Mouse (Mus musculus) liver, adult 2 months (tissue): Measurements from ENCODE around the gene Wsb2. TPM values are rescaled to one million over a fixed set of nuclear protein-coding genes. Genes with fewer than 3 reads are reported as not detected.

Source experiments
- DNase-seq: peaks from one replicate; pipeline ENCODE4 v3.0.0-alpha.2; 2011; ENCODE audit warnings: low read depth, low spot score; ENCODE audit errors: extremely low read depth
- H3K27ac ChIP-seq: fragments of 200-500 bp; replicated peaks from 2 replicates; pipeline ENCODE4 v1.5.1; 2012; ENCODE audit warnings: low read depth, mild to moderate bottlenecking, control low read depth, inconsistent platforms, low read length; ENCODE audit not compliant: insufficient read depth
- H3K27me3 ChIP-seq: fragments of 200-500 bp; 2 replicates; pipeline ENCODE4 v1.6.1; 2012; ENCODE audit warnings: mild to moderate bottlenecking, moderate library complexity, low read length, inconsistent platforms; ENCODE audit not compliant: control insufficient read depth, insufficient read depth
- H3K36me3 ChIP-seq: fragments of 200-500 bp; 2 replicates; pipeline ENCODE4 v1.6.1; 2012; ENCODE audit warnings: low read length, inconsistent platforms; ENCODE audit not compliant: control insufficient read depth, insufficient read depth
- H3K4me1 ChIP-seq: fragments of 200-500 bp; 2 replicates; pipeline ENCODE4 v1.6.1; 2011; ENCODE audit warnings: low read length; ENCODE audit not compliant: control insufficient read depth, insufficient read depth
- H3K4me3 ChIP-seq: fragments of 200-500 bp; 2 replicates; pipeline ENCODE4 v1.5.1; 2011; ENCODE audit warnings: low read depth, mild to moderate bottlenecking, control low read depth, low read length, moderate library complexity; ENCODE audit not compliant: insufficient read depth
- H3K79me2 ChIP-seq: fragments of 200-500 bp; 2 replicates; pipeline ENCODE4 v1.6.1; 2012; ENCODE audit warnings: inconsistent platforms, mild to moderate bottlenecking, low read length, moderate library complexity; ENCODE audit not compliant: control insufficient read depth, insufficient read depth
- H3K9ac ChIP-seq: fragments of 200-500 bp; 2 replicates; pipeline ENCODE4 v1.6.1; 2012; ENCODE audit warnings: low read depth, mild to moderate bottlenecking, control low read depth, inconsistent platforms, low read length
- CTCF ChIP-seq: fragments of 200-500 bp; IDR thresholded peaks from 2 replicates; pipeline ENCODE4 v1.5.1; 2011; ENCODE audit warnings: low read depth, low read length, control low read depth
- POLR2A ChIP-seq: fragments of 200-500 bp; IDR thresholded peaks from 2 replicates; pipeline ENCODE4 v1.6.1; 2011; ENCODE audit warnings: low read length, control low read depth; ENCODE audit not compliant: insufficient read depth; ENCODE audit errors: extremely low read depth
- WGBS: fragments of 180-500 bp; shearing (Covaris S2); methylation state at CpG from one replicate; pipeline ENCODE4 v1.1.7; 2018; 5-methylcytosine and 5-hydroxymethylcytosine counted together
- polyA plus RNA-seq: library from polyadenylated mRNA; depleted of rRNA; stranded (reverse); fragments of >200 nt; gene quantifications from 2 replicates; pipeline ENCODE4 v1.2.3, GENCODE M21; 2012
- total RNA-seq: library from RNA; depleted of rRNA; stranded (reverse); fragments of >200 nt; gene quantifications from 2 replicates; pipeline ENCODE4 v1.2.3, GENCODE M21; 2014

The Wsb2 gene
- total and polyA plus RNA-seq, 2 experiments = 27.9 to 87.9 TPM

GRCm38 (mm10) chr5:117380199-117380598, 23.1 kb downstream of the Wsb2 start:
- WGBS = 32% methylated on average over 4 of the region's 4 CpGs
- no peak for TF ChIP-seq POLR2A
- no peak for TF ChIP-seq CTCF
- H3K79me2 ChIP-seq = no peaks in the 10 kb centered on the region

GRCm38 (mm10) chr5:117381785-117382184, 24.7 kb downstream of the Wsb2 start:
- WGBS = 94% methylated on average over 7 of the region's 7 CpGs
- Histone ChIP-seq H3K36me3 (peaks cover 9% of the 10 kb centered on the region), H3K27me3 (no peaks in the 10 kb centered on the region), H3K4me1 (peaks cover 10% of the 10 kb centered on the region), H3K4me3 (no peak overlapping the region), H3K79me2 (no peaks in the 10 kb centered on the region), H3K9ac (no peak overlapping the region), H3K27ac (no peak overlapping the region)
- DNase-seq = no peak
- TF ChIP-seq CTCF (peak; percentile 23; the same call in 1 of the 2 replicates), POLR2A (no peak)

More at GRCm38 (mm10) chr5:117380199-117380598, 23.1 kb downstream of the Wsb2 start:
- Histone ChIP-seq H3K4me3 (no peak overlapping the region), H3K4me1 (peaks cover 12% of the 10 kb centered on the region), H3K9ac (no peak overlapping the region), H3K27ac (peak overlapping the region; percentile 31), H3K27me3 (no peaks in the 10 kb centered on the region), H3K36me3 (peaks cover 21% of the 10 kb centered on the region)
- DNase-seq = peak; percentile 88

- 87% methylated on average over 12 of the region's 12 CpGs for WGBS
- Histone ChIP-seq H3K27me3 (no peaks in the 10 kb centered on the region), H3K79me2 (no peaks in the 10 kb centered on the region), H3K36me3 (peaks cover 4% of the 10 kb centered on the region; the same call in 1 of the 2 replicates), H3K4me1 (peaks cover 10% of the 10 kb centered on the region), H3K9ac (no peak overlapping the region), H3K4me3 (no peak overlapping the region), H3K27ac (no peak overlapping the region)
- DNase-seq = no peak
- TF ChIP-seq POLR2A (no peak), CTCF (no peak)
Observed at GRCm38 (mm10) chr5:117383198-117383597, 26.1 kb downstream of the Wsb2 start.

- 10% methylated on average over 16 of the region's 16 CpGs for WGBS
Observed at GRCm38 (mm10) chr5:117388296-117388751, 31.2 kb downstream of the Wsb2 start.

GRCm38 (mm10) chr5:117388877-117389276, 31.8 kb downstream of the Wsb2 start, which contains the start of gene Rfc5:
Gene Rfc5, minus strand, starts transcription at chr5:117389047.
- Histone ChIP-seq H3K79me2 (no peaks in the 10 kb centered on the region), H3K27me3 (no peaks in the 10 kb centered on the region), H3K9ac (peak within 1 kb of the TSS; percentile 73), H3K36me3 (no peaks in the 10 kb centered on the region), H3K4me3 (peak within 1 kb of the TSS; percentile 74), H3K27ac (no peak within 1 kb of the TSS), H3K4me1 (peaks cover 2% of the 10 kb centered on the region; the same call in 1 of the 2 replicates)
- 1% methylated on average over 44 of the region's 44 CpGs for WGBS
- TF ChIP-seq CTCF (no peak), POLR2A (no peak)
- DNase-seq = peak; percentile 74

More at GRCm38 (mm10) chr5:117388296-117388751, 31.2 kb downstream of the Wsb2 start:
- Histone ChIP-seq H3K4me1 (peaks cover 2% of the 10 kb centered on the region; the same call in 1 of the 2 replicates), H3K27me3 (no peaks in the 10 kb centered on the region), H3K36me3 (no peaks in the 10 kb centered on the region), H3K79me2 (no peaks in the 10 kb centered on the region), H3K9ac (peak overlapping the region; percentile 73), H3K27ac (no peak overlapping the region), H3K4me3 (peak overlapping the region; percentile 74)
- TF ChIP-seq POLR2A (no peak), CTCF (peak; percentile 37)
- DNase-seq = no peak

GRCm38 (mm10) chr5:117390895-117391294, 33.8 kb downstream of the Wsb2 start:
- no peak overlapping the region for H3K4me3 ChIP-seq
- DNase-seq = no peak

More at GRCm38 (mm10) chr5:117390895-117391294, 33.8 kb downstream of the Wsb2 start:
- WGBS = 92% methylated on average over 1 of the region's 1 CpGs
- no peak for TF ChIP-seq CTCF
- TF ChIP-seq POLR2A = no peak
- no peak overlapping the region for H3K27ac ChIP-seq
- H3K27me3 ChIP-seq = no peaks in the 10 kb centered on the region
- no peak overlapping the region for H3K9ac ChIP-seq
- H3K36me3 ChIP-seq = no peaks in the 10 kb centered on the region
- peaks cover 2% of the 10 kb centered on the region; the same call in 1 of the 2 replicates for H3K4me1 ChIP-seq
- no peaks in the 10 kb centered on the region for H3K79me2 ChIP-seq
